Mouse (Mus musculus) mouse embryonic stem cell (cell line): ENCODE data around the gene Myl10.
"Not testable (repeated sequence)": the region's sequence is repeated elsewhere in the genome, so short reads cannot be mapped to it uniquely, and the experiment has no call there.

Source experiments
- in situ Hi-C, 2 experiments: fragments of 300-500 bp; cut with MboI; formaldehyde crosslinking; loops; 1 replicate in 1 of 2; 3 replicates in 1 of 2; pipeline ENCODE4 v1.14.3; 2019 to 2020; ENCODE audit warnings: low sequenced_read_pairs in 2 of 2, low pct_unique_long_range_greater_than_20kb in 1 of 2, mixed read lengths in 1 of 2; ENCODE audit not compliant: unreplicated experiment in 1 of 2

The Myl10 gene

GRCm38 (mm10) chr5:136697618-136698017 is 4.7 kb downstream of the Myl10 start:
- in situ Hi-C loops = no loop called here

- in situ Hi-C loops = no loop called here
These were observed 9.3 kb downstream of the Myl10 start for GRCm38 (mm10) chr5:136702159-136702725.

- in situ Hi-C loops = no loop called here
These were observed 10.8 kb downstream of the Myl10 start for GRCm38 (mm10) chr5:136703751-136704150.

- in situ Hi-C loops = no loop called here
These were observed 11.2 kb downstream of the Myl10 start for GRCm38 (mm10) chr5:136704151-136704550.

GRCm38 (mm10) chr5:136705532-136705931 is 12.6 kb downstream of the Myl10 start:
- in situ Hi-C loops = no loop called here

GRCm38 (mm10) chr5:136706803-136707202 is 13.9 kb downstream of the Myl10 start:
- in situ Hi-C loops = no loop called here

- in situ Hi-C loops = no loop called here
These were observed 15.2 kb downstream of the Myl10 start for GRCm38 (mm10) chr5:136708116-136708515.

- in situ Hi-C loops = no loop called here
These were observed 17.8 kb downstream of the Myl10 start for GRCm38 (mm10) chr5:136710742-136711141.

GRCm38 (mm10) chr5:136714232-136714875 is 21.4 kb downstream of the Myl10 start:
- in situ Hi-C loops = no loop called here

- in situ Hi-C loops = no loop called here
These were observed 21.9 kb downstream of the Myl10 start for GRCm38 (mm10) chr5:136714879-136715278.

GRCm38 (mm10) chr5:136716696-136717572 is 24.0 kb downstream of the Myl10 start:
- in situ Hi-C loops = no loop called here

GRCm38 (mm10) chr5:136717573-136717854 is 24.6 kb downstream of the Myl10 start:
- in situ Hi-C loops = no loop called here

- in situ Hi-C loops = no loop called here
These were observed 25.7 kb downstream of the Myl10 start for GRCm38 (mm10) chr5:136718656-136719055.

- in situ Hi-C loops = no loop called here
These were observed 28.6 kb downstream of the Myl10 start for GRCm38 (mm10) chr5:136721596-136721995.

- in situ Hi-C loops = not testable (repeated sequence)
These were observed 33.3 kb downstream of the Myl10 start for GRCm38 (mm10) chr5:136726271-136726670.

GRCm38 (mm10) chr5:136738918-136739317 is 46.0 kb downstream of the Myl10 start:
- in situ Hi-C loops = no loop called here

- in situ Hi-C loops = no loop called here
These were observed 53.6 kb downstream of the Myl10 start for GRCm38 (mm10) chr5:136746596-136746995.
